Mouse (Mus musculus) ovary, adult 18-20 months (tissue): ENCODE results near the gene Lipc.

Experiments
- DNase-seq: peaks from one replicate; pipeline ENCODE4 v3.0.0; 2022; ENCODE audit warnings: low spot score, mixed read lengths

Gene Lipc

GRCm38 (mm10) chr9:70957717-70958116, 5.7 kb upstream of the Lipc start:
- DNase-seq, result no peak

GRCm38 (mm10) chr9:70954226-70954625, 2.2 kb upstream of the Lipc start:
- DNase-seq, result no peak

GRCm38 (mm10) chr9:70949336-70949735, 2.7 kb downstream of the Lipc start:
- DNase-seq, result no peak

GRCm38 (mm10) chr9:70947312-70947711, 4.7 kb downstream of the Lipc start:
- no peak for DNase-seq

- no peak for DNase-seq
Observed at GRCm38 (mm10) chr9:70942686-70943333, 9.2 kb downstream of the Lipc start.

GRCm38 (mm10) chr9:70939752-70940501, 12.1 kb downstream of the Lipc start:
- DNase-seq, result no peak

GRCm38 (mm10) chr9:70938850-70939249, 13.2 kb downstream of the Lipc start:
- no peak for DNase-seq

- DNase-seq, result no peak
Observed at GRCm38 (mm10) chr9:70938134-70938533, 13.9 kb downstream of the Lipc start.

GRCm38 (mm10) chr9:70934587-70935295, 17.3 kb downstream of the Lipc start:
- DNase-seq, result no peak

GRCm38 (mm10) chr9:70930641-70931020, 21.4 kb downstream of the Lipc start:
- no peak for DNase-seq

- no peak for DNase-seq
Observed at GRCm38 (mm10) chr9:70929840-70930640, 22.0 kb downstream of the Lipc start.

- DNase-seq, result no peak
Observed at GRCm38 (mm10) chr9:70928472-70928871, 23.6 kb downstream of the Lipc start.

GRCm38 (mm10) chr9:70927701-70928100, 24.3 kb downstream of the Lipc start:
- no peak for DNase-seq

GRCm38 (mm10) chr9:70926820-70927588, 25.0 kb downstream of the Lipc start:
- DNase-seq, result peak; percentile 54

GRCm38 (mm10) chr9:70925225-70925624, 26.8 kb downstream of the Lipc start:
- DNase-seq, result no peak

GRCm38 (mm10) chr9:70924763-70925162, 27.3 kb downstream of the Lipc start:
- no peak for DNase-seq

GRCm38 (mm10) chr9:70921781-70922565, 30.1 kb downstream of the Lipc start:
- peak; percentile 68 for DNase-seq

- DNase-seq, result no peak
Observed at GRCm38 (mm10) chr9:70921132-70921531, 30.9 kb downstream of the Lipc start.

GRCm38 (mm10) chr9:70919271-70919670, 32.8 kb downstream of the Lipc start:
- DNase-seq, result no peak

- no peak for DNase-seq
Observed at GRCm38 (mm10) chr9:70916516-70916915, 35.5 kb downstream of the Lipc start.

- no peak for DNase-seq
Observed at GRCm38 (mm10) chr9:70915356-70915685, 36.7 kb downstream of the Lipc start.
